Mouse (Mus musculus): Measurements from ENCODE around the gene Epha6.

- TF ChIP-seq CTCF (IDR thresholded peaks at IDR 0.05; ENCODE audit: extremely low read depth, insufficient read length, insufficient replicate concordance, low read depth, low read length) (no peak), POLR2A (IDR thresholded peaks at IDR 0.05; ENCODE audit: low read depth, low read length) (no peak)
These were observed 769.0 kb downstream of the Epha6 start for GRCm38 (mm10) chr16:59836304-59836703.
